Mouse (Mus musculus) embryonic facial prominence, embryonic 10.5 days (tissue): Measurements from ENCODE around the gene Ptprb. TPM values are rescaled to one million over a fixed set of nuclear protein-coding genes. Genes with fewer than 3 reads are reported as not detected.

ENCODE experiments used
- polyA plus RNA-seq: library from polyadenylated mRNA; unstranded; fragments of >200 nt; fragmentation: Nextera tagmentation; extraction: Ambion mirVana; gene quantifications from 2 replicates; pipeline ENCODE4 v1.2.1, GENCODE M21; 2016

Gene Ptprb
- polyA plus RNA-seq, 1 experiment from 2014 or later = 2.0 TPM

Other genes with a start within 250 kb of the Ptprb start
- gene 4933416C03Rik, start 161.6 kb upstream of the Ptprb start, polyA plus RNA-seq = not detected in 2 replicates
- 7.0 and 10.6 TPM in 2 replicates for gene Kcnmb4, start 198.4 kb downstream of the Ptprb start, polyA plus RNA-seq